Mouse (Mus musculus) small intestine, adult 2 months (tissue): ENCODE results near the gene Tbcel.

Experiments used
- CTCF ChIP-seq: fragments of 200-500 bp; IDR thresholded peaks from 2 replicates; pipeline ENCODE4 v1.5.1; 2012; ENCODE audit warnings: low read depth, mild to moderate bottlenecking, control low read depth, inconsistent platforms, low read length, moderate library complexity, mixed read lengths; ENCODE audit not compliant: insufficient replicate concordance, insufficient read length; ENCODE audit errors: extremely low read depth
- POLR2A ChIP-seq: fragments of 200-500 bp; IDR thresholded peaks from 2 replicates; pipeline ENCODE4 v1.6.1; 2012; ENCODE audit warnings: low read depth, mild to moderate bottlenecking, control low read depth, inconsistent platforms, low read length, moderate library complexity

GRCm38 (mm10) chr9:42555186-42555585 lies 47.6 kb upstream of the Tbcel start:
- TF ChIP-seq CTCF (no peak), POLR2A (no peak)
